Mouse (Mus musculus) CD4-positive helper T cell, adult 2 months (primary cell): ENCODE measurements around the gene Hpgd.

Experiments used
- DNase-seq: peaks from one replicate; pipeline ENCODE4 v3.0.0-alpha.2; 2012; ENCODE audit warnings: low read depth, missing footprints, low spot score

Gene Hpgd

DNA sequence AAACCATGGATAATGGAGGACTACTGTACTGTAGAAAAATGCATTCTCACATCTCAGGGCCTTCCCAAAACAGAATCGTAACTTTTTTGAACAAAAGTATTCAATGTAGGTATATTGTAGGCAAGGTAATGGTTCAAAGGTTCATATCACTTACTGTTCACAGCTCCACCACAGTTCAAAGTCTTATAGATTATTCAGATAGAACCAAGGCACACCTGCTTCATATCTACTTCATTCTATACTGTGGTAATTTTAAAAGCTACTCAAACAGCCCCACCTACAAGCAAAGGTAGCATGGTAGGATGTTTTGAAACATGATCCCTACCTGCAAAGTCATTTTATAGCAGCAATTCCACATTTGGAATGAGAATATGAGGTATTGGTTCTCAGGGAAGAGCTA, 28.9 kb downstream of the Hpgd start:
- DNase-seq: no peak

DNA sequence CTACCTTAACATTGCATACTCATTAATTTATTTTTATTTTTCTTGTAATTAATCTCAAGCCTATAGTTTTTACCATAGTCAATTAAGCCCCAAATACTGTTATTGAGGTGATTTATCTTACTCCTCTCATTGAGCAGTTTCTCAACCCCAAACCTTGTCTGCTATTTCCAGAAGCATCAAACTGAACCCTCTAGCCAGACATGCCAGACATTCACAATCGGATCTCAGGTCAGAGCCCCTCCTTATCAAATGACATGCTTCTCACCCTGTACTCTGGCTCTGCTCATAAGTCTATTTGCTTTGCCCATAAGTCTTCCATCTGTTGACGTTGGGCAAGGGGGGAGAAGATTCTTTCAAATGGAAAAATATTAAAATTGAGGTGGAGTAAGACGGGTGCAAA, 33.3 kb downstream of the Hpgd start:
- DNase-seq: no peak

DNA sequence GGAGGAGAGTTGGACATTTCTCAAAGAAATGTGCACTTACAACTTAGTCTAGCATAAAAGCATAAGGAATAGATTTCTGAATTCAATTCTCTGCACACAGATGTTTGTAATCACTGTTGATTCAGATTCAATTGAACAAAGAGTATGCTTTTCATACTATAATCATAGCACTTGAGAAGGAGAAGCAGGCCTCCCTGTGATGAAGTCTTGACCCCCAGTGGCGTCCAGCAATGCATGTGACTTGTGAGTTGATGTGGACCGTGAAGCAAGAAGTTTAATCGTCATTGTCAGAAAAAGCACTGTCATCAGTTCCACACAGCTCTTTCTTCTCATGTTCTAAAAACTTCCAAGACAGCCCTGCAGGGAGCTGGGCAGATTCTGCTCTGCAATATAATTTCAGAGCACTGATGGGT, 33.8 kb downstream of the Hpgd start:
- no peak for DNase-seq

DNA sequence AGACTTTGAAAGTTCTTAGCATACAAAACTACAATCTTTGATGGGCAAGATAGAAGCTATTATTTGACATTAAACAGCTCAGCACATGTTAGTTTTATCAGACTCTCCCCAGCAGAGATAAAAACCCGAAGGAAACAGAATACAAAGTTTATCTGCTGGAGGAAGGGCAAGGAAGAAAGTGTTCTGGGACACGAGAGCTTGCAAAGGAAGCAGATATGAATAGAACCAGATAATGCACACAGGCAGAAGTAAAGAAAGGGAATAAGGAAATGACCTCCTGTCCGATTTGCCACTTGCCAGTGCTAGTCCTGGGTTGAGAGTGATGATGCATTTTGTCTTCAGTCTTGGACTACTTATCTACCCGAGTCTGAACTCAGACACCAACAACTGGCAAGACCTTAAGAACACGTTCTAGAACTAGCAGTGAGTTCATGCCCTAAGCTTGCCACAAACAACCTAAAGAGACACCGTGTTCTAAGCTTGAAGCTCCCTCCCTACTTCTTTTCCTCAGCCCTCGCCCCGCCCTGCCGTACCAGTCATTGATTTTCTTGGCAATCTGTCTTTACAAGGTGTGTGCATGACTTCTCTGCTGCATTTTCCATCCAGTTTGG, 41.1 kb downstream of the Hpgd start:
- DNase-seq: no peak

DNA sequence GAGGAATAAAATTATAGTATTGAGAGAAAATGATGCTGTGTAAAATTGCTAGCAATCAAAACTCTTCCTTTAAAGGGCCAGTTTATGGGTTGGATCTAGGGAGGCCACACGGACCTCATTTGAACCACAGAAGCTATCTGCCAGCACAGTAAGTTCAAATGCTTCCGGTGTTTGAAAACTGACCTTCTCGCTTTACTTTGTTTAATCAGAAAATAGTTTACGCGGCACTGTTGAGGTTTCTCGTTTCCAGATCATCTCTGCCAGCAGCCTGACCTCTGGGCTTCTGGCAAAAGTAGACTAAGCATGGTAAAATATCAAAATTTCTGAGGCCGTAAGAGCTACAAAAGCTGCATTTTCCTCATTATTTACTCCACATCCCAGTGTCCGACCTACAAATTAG, 42.4 kb downstream of the Hpgd start:
- no peak for DNase-seq

DNA sequence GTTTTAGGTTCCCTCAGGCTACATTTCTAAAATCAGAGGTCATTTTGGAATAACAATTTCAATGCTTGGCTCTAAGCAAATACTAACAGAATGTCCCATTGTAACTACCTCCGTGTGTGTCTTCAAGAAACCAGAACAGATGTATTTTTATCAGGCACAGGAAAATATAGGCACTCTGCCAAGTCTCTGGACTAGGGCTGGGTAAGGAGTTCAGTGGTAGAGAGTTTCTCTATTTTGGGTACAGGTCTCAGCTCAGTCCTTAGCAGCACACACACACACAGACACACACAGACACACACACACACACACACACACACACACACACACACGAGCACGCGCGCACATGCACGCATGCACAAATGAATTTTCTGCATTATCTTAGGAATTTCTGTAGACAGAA, 49.1 kb downstream of the Hpgd start:
- DNase-seq: no peak

DNA sequence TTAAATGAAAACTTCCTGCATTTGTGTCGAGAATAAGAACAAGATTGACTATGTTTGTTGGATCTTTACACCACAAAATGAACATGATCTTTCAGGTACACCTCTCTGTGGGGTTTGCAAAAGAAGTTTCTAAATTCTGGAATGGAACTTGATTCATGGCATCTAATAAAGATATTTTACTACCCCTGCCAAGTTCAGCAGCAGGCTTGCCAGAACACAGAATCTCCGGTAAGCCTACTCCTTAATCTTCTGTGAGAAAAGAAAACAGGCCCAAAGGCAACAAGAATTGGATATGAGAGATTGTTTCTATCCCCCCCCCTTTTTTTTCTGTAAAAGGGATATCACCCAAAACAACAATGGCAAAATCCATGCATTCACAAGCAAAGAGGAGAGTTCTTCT, 49.6 kb downstream of the Hpgd start:
- no peak for DNase-seq

DNA sequence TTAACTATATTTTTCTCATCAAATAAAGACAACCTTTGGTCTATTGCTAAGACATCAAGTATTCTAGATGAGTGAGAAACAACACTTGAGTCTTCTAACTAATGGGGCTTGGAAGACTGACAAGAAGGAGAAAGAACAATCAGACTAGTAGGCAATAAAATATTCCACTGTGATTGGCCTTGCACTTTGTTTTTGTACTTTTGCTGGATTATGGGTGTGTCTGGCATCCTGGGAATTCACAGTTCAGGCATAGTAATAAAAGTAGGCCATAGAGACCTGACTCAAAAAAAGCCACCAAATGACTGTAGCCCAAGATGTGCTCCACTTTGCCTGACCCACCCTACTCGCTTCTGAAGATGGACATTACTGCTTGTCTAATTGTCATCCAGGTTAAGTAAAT, 50.0 kb downstream of the Hpgd start:
- DNase-seq: no peak

DNA sequence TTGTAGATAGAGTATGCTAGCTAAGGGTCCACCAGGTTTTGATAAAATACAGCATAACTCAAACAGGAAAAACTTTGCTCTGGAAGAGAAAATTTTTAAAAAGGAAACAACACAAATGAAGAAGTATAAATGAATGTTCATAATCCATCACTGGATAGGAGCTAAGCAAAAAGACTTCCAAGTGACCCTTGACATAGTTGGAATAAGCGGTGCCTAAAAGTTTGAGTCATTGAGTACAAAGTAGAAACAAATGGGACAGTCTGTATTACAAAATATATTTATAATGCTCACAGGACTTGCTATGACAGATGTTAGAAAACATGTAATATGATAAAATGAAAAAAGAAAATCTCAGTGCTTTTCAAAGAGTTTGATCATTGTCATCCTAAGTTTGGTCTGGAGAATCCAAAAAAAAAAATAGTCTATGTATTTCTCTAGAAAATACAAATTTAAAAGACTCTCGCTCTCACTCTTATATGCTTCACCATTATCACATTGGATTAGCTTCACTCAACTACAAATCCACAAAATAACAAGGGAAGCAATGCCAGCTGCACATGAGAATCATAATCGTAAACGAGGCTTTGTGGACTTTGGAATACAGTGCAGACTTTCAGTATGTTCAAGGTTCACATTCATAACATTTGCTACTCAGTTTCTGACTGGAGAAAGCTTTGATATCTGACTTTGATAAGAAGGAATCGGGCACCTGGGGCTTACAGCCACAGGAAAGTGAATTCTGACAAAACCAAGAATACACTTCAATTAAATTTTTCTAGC, 51.4 kb downstream of the Hpgd start:
- DNase-seq: no peak

DNA sequence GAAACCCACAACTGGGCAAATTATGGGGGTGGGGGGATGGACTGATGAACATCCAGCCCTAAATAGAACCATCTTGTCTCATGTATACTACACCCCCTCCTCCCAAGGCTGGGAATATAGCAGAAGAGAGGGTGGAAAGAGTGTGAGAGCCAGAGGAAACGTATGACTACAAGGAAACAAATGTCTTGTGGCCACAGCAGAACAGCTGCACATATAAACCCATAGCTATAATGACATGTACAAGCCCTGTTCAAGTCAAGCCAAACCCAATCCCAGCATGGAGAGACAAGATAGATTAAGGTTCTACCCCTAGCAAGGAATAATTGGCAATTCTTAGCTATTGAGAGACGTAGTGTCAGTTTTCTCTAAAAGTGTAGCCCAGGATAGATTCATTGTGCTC, 68.8 kb downstream of the Hpgd start:
- no peak for DNase-seq
